Mouse (Mus musculus) cortical plate, adult 2 months (tissue): Measurements from ENCODE around the gene Myl3. TPM values are rescaled to one million over a fixed set of nuclear protein-coding genes. Genes with fewer than 3 reads are reported as not detected.

Experiments
- H3K27ac ChIP-seq: fragments of 200-500 bp; 2 replicates; pipeline ENCODE4 v1.5.1; 2012; ENCODE audit warnings: low read length, control low read depth, inconsistent platforms; ENCODE audit not compliant: insufficient read depth
- H3K4me1 ChIP-seq: fragments of 200-500 bp; 2 replicates; pipeline ENCODE4 v1.6.1; 2011; ENCODE audit warnings: low read length; ENCODE audit not compliant: control insufficient read depth, insufficient read depth
- H3K4me3 ChIP-seq: fragments of 200-500 bp; 2 replicates; pipeline ENCODE4 v1.5.1; 2011; ENCODE audit warnings: mild to moderate bottlenecking, low read length, control low read depth; ENCODE audit not compliant: insufficient read depth
- CTCF ChIP-seq: fragments of 200-500 bp; IDR thresholded peaks from 2 replicates; pipeline ENCODE4 v1.5.1; 2011; ENCODE audit warnings: mild to moderate bottlenecking, control low read depth, low read length; ENCODE audit not compliant: insufficient read depth; ENCODE audit errors: extremely low read depth
- POLR2A ChIP-seq: fragments of 200-500 bp; IDR thresholded peaks from 2 replicates; pipeline ENCODE4 v1.6.1; 2011; ENCODE audit warnings: mild to moderate bottlenecking, low read length, control low read depth; ENCODE audit not compliant: insufficient read depth; ENCODE audit errors: extremely low read depth
- polyA plus RNA-seq: library from polyadenylated mRNA; depleted of rRNA; stranded (reverse); fragments of >200 nt; gene quantifications from 2 replicates; pipeline ENCODE4 v1.2.3, GENCODE M21; 2012

Myl3 gene
- polyA plus RNA-seq, 1 experiment = 0.13 TPM

DNA sequence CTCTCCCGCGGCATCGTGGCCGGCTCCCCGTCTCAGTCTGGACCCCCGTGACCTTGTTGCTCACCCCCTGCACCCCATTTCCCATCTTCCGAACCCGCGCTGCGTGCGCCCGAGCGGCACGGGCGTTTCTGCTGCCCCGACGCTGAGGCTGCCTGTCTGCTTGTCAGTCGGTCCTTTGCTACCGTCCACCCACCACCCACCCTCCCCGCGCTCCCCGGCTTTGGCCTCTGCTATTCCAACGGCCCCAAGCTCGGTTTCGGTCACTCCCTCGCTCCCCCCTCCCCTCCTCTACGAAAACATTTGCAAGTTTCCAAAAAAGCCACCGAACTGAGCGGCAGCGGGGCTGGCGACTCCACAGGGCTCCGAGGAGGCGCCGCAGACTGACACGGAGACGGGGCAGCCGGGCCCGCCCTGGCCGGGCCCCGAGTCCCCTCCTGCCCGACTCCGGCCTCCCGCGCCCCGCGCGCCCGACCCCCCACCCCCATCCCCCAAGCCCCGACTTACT is 1.3 kb downstream of the Myl3 start:
- TF ChIP-seq CTCF = no peak
- no peak for TF ChIP-seq POLR2A
- no peaks in the 10 kb centered on the region for H3K4me1 ChIP-seq
- peak overlapping the region; percentile 33 for H3K4me3 ChIP-seq
- H3K27ac ChIP-seq = no peak overlapping the region

DNA sequence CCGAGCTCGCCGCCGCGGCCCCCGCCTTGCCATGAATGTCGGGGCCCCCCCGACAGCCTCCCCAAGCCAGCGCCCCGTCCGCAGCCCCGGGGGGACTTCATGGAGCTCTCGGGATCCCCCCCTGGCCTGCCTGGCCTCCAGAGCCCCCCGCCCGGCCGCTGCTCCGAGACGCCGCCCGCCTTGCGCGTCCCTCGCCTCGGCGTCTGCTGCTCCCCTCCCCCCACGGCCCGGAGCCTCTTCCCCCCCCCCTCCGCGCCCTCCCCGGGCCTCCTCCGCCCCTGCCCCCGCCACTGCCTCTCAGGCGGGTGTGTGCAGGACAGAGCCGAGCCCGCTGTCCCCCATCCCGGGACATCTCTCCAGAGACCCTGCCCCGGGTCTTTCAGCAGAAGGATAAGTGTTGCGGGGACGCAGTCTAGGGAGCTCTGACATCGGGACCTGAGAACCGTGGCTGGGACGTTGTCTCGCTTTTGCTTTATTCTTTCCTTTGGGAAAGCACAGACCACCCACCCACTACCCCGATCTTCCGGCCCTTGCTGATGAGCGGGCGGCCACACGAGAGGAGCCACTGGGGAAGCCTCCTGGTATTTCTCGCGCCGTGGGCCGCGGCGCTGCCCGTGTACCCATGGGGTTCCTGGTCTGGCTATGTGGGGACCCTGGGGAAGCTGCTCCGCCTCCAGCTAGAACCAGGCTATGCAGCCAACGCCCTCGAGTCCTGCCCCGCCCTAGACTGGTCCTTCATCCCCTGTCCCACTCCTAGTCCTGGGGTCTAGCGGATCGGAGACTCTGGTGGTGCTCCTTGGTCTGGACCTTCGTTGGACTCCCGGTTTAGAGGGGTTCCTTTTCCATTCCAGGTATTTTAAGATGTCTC is 2.0 kb downstream of the Myl3 start:
- H3K4me3 ChIP-seq = no peak overlapping the region; the same call in 1 of the 2 replicates
- H3K27ac ChIP-seq = no peak overlapping the region
- no peak for TF ChIP-seq CTCF
- no peaks in the 10 kb centered on the region for H3K4me1 ChIP-seq

- Histone ChIP-seq H3K4me3 (no peak overlapping the region), H3K27ac (no peak overlapping the region), H3K4me1 (no peaks in the 10 kb centered on the region)
- TF ChIP-seq POLR2A (no peak), CTCF (no peak)
Observed at GRCm38 (mm10) chr9:110745752-110746151, 4.1 kb downstream of the Myl3 start.

- no peak for TF ChIP-seq POLR2A
- TF ChIP-seq CTCF = no peak
- H3K27ac ChIP-seq = no peak overlapping the region
- no peak overlapping the region for H3K4me3 ChIP-seq
- H3K4me1 ChIP-seq = no peaks in the 10 kb centered on the region
Observed at GRCm38 (mm10) chr9:110746238-110746637, 4.6 kb downstream of the Myl3 start.

GRCm38 (mm10) chr9:110746961-110747360 is 5.3 kb downstream of the Myl3 start, which contains the start of gene Pth1r:
Gene Pth1r (minus strand): TSS chr9:110747145.
- no peak within 1 kb of the TSS for H3K4me3 ChIP-seq
- no peak within 1 kb of the TSS for H3K27ac ChIP-seq
- no peak for TF ChIP-seq CTCF
- TF ChIP-seq POLR2A = no peak
- H3K4me1 ChIP-seq = no peaks in the 10 kb centered on the region

GRCm38 (mm10) chr9:110748451-110748850 is 6.8 kb downstream of the Myl3 start:
- TF ChIP-seq CTCF (no peak), POLR2A (no peak)
- H3K27ac ChIP-seq = no peak overlapping the region
- H3K4me1 ChIP-seq = no peaks in the 10 kb centered on the region
- no peak overlapping the region for H3K4me3 ChIP-seq

DNA sequence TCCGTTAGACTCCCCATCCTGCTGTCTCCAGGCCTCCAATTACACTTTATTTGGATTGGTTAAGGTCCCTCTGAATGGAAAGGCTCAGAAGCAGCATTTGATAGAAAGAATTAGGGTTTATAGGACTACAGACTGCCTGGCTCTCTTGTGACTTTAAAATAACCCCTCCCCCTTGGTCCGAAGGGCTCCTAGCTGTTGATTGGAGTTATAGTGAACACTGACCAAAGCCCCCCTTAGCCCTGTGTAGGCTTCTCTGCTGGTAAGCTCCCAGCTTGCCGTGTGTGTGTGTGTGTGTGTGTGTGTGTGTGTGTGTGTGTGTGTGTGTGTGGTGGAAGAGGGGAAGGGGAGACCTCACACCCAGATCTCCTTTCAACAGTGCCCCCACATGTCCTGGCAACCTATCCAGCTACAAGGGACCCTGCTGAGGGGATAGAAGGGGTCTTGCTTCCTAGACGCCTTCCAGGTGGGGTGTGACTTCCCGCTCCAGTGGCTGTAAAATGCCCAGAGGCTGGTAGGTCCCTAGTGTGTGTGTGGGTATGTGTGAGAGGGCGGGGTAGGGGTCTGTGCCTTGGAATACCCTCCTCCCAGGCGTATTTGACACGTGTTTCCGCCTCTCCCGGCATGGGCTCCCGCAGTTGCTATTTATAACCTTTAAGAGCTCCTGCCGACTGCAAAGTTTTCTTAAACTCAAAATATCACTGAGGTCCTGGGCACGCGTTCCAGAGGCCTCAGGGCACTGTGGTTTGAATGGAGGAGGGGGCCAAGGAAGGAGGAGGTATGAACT is 8.9 kb downstream of the Myl3 start:
- no peaks in the 10 kb centered on the region for H3K4me1 ChIP-seq

DNA sequence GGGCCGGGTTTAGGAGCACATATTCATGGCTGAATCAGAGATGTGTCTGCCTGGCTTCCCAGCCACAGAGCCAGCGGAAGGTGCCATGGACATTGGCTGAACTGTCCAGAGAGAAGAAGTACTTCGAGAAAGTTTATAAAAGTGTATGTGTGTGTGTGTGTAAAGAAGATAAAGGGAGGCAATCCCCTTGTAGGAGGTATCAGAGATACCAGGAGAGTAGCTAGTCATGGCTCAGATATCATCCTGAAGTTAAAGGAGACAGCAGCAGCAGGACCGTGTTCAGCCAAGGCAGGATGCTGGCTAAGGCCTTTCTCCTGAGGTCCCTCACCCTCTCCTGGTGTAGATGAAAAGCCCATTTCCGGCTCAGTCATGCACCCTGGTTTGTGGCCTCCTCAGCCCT is 9.8 kb downstream of the Myl3 start:
- no peak for TF ChIP-seq CTCF
- Histone ChIP-seq H3K4me3 (no peak overlapping the region), H3K4me1 (no peaks in the 10 kb centered on the region), H3K27ac (no peak overlapping the region)

More for the DNA sequence above, 8.9 kb downstream of the Myl3 start:
- Histone ChIP-seq H3K4me3 (no peak overlapping the region), H3K27ac (no peak overlapping the region)
- TF ChIP-seq POLR2A (no peak), CTCF (no peak)

- no peak overlapping the region for H3K4me3 ChIP-seq
- no peak overlapping the region for H3K27ac ChIP-seq
- TF ChIP-seq CTCF = no peak
- no peak for TF ChIP-seq POLR2A
- H3K4me1 ChIP-seq = no peaks in the 10 kb centered on the region
Observed at GRCm38 (mm10) chr9:110752917-110753435, 11.3 kb downstream of the Myl3 start.

DNA sequence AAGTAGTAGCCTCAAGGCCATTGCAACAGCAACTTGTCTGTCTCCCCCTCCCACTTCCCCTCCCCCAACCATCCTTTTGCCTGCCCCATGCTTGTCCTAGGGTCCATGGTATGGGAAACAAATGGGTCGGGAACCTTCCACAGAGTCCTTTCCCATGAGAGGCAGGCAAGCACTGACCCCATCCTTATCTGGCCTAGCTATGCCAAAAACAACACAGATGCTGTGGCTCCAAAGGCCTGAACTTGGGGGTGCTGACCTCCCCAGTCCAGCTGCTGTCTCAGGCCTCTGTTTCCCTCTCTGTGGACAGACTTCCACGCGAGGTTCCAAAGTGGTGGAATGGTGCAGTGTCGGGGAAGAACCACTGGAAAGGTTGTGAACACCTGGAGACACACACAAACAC is 12.1 kb downstream of the Myl3 start:
- Histone ChIP-seq H3K4me3 (no peak overlapping the region), H3K27ac (no peak overlapping the region), H3K4me1 (no peaks in the 10 kb centered on the region)
- TF ChIP-seq POLR2A (no peak), CTCF (no peak)
